Mouse (Mus musculus) urinary bladder, postnatal 36 days (tissue): ENCODE measurements around the gene Unc5cl.

Experiments
- DNase-seq, 2 experiments: peaks; one replicate each; pipeline ENCODE4 v3.0.0; 2022; ENCODE audit warnings: low spot score in 2 of 2, mixed read lengths in 1 of 2

Unc5cl gene

GRCm38 (mm10) chr17:48454688-48455087, at the start of gene Unc5cl:
TSS of gene Unc5cl (plus strand) at chr17:48454901.
- DNase-seq: no peak

- no peak for DNase-seq
These were observed 47.5 kb upstream of the Unc5cl start for GRCm38 (mm10) chr17:48407154-48407553.

GRCm38 (mm10) chr17:48407910-48408525, 46.7 kb upstream of the Unc5cl start:
- DNase-seq: no peak

- DNase-seq: peak; percentile 59 to 74
These were observed 46.0 kb upstream of the Unc5cl start for GRCm38 (mm10) chr17:48408526-48409291.

GRCm38 (mm10) chr17:48409380-48410298, 45.1 kb upstream of the Unc5cl start, which contains the start of the genes Nfya and Oard1:
TSS of gene Nfya (minus strand) at chr17:48409906.
TSS of gene Oard1 (plus strand) at chr17:48410014.
- DNase-seq: peak; percentile 100

- DNase-seq: no peak
These were observed 44.4 kb upstream of the Unc5cl start for GRCm38 (mm10) chr17:48410299-48410785.

GRCm38 (mm10) chr17:48411241-48411640, 43.5 kb upstream of the Unc5cl start:
- no peak for DNase-seq

- DNase-seq: no peak
These were observed 38.7 kb upstream of the Unc5cl start for GRCm38 (mm10) chr17:48416011-48416410.

- DNase-seq: no peak
These were observed 38.1 kb upstream of the Unc5cl start for GRCm38 (mm10) chr17:48416425-48417195.

GRCm38 (mm10) chr17:48417521-48417920, 37.2 kb upstream of the Unc5cl start:
- DNase-seq: no peak

GRCm38 (mm10) chr17:48418174-48418573, 36.5 kb upstream of the Unc5cl start:
- no peak for DNase-seq

- DNase-seq: no peak
These were observed 35.9 kb upstream of the Unc5cl start for GRCm38 (mm10) chr17:48418781-48419180.

GRCm38 (mm10) chr17:48419571-48419970, 35.1 kb upstream of the Unc5cl start:
- DNase-seq: no peak

GRCm38 (mm10) chr17:48424237-48424636, 30.5 kb upstream of the Unc5cl start:
- no peak for DNase-seq

- DNase-seq: no peak
These were observed 28.7 kb upstream of the Unc5cl start for GRCm38 (mm10) chr17:48425823-48426612.

- no peak for DNase-seq
These were observed 27.5 kb upstream of the Unc5cl start for GRCm38 (mm10) chr17:48426991-48427750.

- no peak for DNase-seq
These were observed 26.7 kb upstream of the Unc5cl start for GRCm38 (mm10) chr17:48427852-48428530.

GRCm38 (mm10) chr17:48430394-48430793, 24.3 kb upstream of the Unc5cl start:
- no peak for DNase-seq

GRCm38 (mm10) chr17:48431054-48431453, 23.6 kb upstream of the Unc5cl start:
- no peak for DNase-seq
